Mouse (Mus musculus): ENCODE data around the gene Scimp.

GRCm38 (mm10) chr11:70754476-70754875 is 57.9 kb downstream of the Scimp start:
- TF ChIP-seq CTCF (IDR thresholded peaks at IDR 0.05; ENCODE audit: insufficient read depth, low read depth, low read length) (no peak), POLR2A (IDR thresholded peaks at IDR 0.05; ENCODE audit: insufficient read depth, low read depth, low read length) (no peak)
